Mouse (Mus musculus) spleen, postnatal 0 days (tissue): ENCODE data around the gene Lypd6b. TPM values are rescaled to one million over a fixed set of nuclear protein-coding genes. Genes with fewer than 3 reads are reported as not detected.

Source experiments
- polyA plus RNA-seq: library from polyadenylated mRNA; unstranded; fragments of >200 nt; fragmentation: Nextera tagmentation; extraction: Ambion mirVana; gene quantifications from 2 replicates; pipeline ENCODE4 v1.2.1, GENCODE M21; 2015

The Lypd6b gene
- 0.61 and 0.64 TPM in 2 replicates for polyA plus RNA-seq

GRCm38 (mm10) chr2:49787376-49788050 lies at the start of gene Lypd6b:
Lypd6b (plus strand) TSS chr2:49787688.

Other genes with a start within 250 kb of the Lypd6b start
- 0.14 and 0.21 TPM in 2 replicates for gene Kif5c, start 168.4 kb upstream of the Lypd6b start, polyA plus RNA-seq